Mouse (Mus musculus): ENCODE results near the gene Abraxas2. TPM values are rescaled to one million over a fixed set of nuclear protein-coding genes. Genes with fewer than 3 reads are reported as not detected.
A peak's percentile ranks its signal among the peaks of the same experiment; 100 is the strongest.

Gene Abraxas2
- polyA plus RNA-seq, 1 experiment from 2014 or later: 38.7 TPM

DNA sequence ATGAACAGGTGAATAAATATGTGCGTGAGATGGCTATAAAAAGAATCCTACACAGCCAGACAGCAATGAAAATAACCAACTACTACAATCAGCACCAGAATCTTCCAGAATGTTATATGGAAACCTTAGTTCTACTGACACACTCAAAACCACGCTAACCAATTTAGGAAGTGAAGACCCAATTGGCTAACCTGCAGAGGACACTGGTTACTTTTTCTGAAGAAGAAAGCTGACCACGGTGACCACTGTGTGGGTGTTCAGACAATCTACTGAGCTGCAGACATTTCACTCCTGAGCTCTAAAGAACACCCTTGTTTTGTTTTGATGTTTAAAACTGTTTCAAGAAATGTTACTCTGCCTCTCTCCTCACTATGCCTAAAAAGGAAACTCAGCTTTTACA is 15.9 kb upstream of the Abraxas2 start:
- Histone ChIP-seq H3K4me3 (ENCODE audit: low read depth, low read length) (no peak overlapping the region), H3K9me3 (ENCODE audit: control insufficient read depth, low read length) (no peaks in the 10 kb centered on the region), H3K27me3 (ENCODE audit: control insufficient read depth, insufficient read depth, low read length) (no peaks in the 10 kb centered on the region), H3K4me2 (no peak overlapping the region), H3K27ac (ENCODE audit: low read depth, low read length) (no peak overlapping the region), H3K4me1 (ENCODE audit: control insufficient read depth, insufficient read depth, low read length) (no peaks in the 10 kb centered on the region), H3K9ac (ENCODE audit: low read length) (no peak overlapping the region), H3K36me3 (ENCODE audit: control insufficient read depth, insufficient read depth, low read length) (no peaks in the 10 kb centered on the region; the same call in 1 of the 2 replicates)
- DNase-seq (ENCODE audit: low spot score, missing footprints) (no peak), ATAC-seq (ENCODE audit: low FRiP score) (no peak)
- WGBS: 91% methylated on average over 3 of the region's 3 CpGs

DNA sequence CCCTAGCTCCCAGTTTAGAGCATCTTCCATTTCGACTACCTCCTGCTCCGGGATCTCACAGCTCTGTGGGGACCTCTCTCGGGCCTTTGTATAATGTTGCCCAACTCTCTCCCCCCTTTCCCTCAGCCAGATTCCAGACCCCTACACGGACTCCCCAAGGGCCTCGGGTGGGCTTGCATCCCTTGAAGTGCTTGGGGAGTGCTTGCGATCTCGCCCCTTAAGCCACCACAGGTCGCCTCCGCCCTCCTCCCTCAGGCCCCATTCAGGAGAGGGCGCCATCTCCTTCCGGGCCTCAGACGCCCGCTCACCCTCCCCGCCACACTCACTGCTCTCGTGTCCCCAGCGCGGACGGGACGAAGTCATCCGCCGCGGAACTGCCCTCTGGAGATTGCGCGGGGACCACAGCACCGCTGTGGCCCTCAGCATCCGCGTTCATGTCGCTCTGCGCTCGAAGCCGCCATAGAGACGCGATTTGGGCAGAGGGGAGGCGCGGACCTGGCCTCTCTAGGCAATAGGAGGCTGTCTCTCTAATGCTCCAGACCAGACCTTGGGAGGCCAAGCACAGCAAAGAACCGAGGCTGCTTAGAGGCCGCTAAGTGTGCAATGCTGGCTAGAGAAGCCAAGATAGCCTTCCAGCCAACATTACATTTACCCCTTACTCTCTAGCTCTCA is 6.7 kb upstream of the Abraxas2 start, which contains the start of gene Eef1akmt2:
Eef1akmt2 (minus strand) TSS at position 501 of the 672 bp plus-strand sequence.
- ATAC-seq (ENCODE audit: low FRiP score) (peak; percentile 97), DNase-seq (ENCODE audit: low spot score, missing footprints) (peak; percentile 98)
- H3K9ac ChIP-seq (ENCODE audit: low read length): peak within 1 kb of the TSS; percentile 95
- H3K4me3 ChIP-seq (ENCODE audit: low read depth, low read length): peak within 1 kb of the TSS; percentile 68
- H3K4me1 ChIP-seq (ENCODE audit: control insufficient read depth, insufficient read depth, low read length): peaks cover 6% of the 10 kb centered on the region
- no peaks in the 10 kb centered on the region for H3K9me3 ChIP-seq (ENCODE audit: control insufficient read depth, low read length)
- H3K27ac ChIP-seq (ENCODE audit: low read depth, low read length): peak within 1 kb of the TSS; percentile 98
- under 1% methylated on average over 37 of the region's 37 CpGs for WGBS
- peak within 1 kb of the TSS; percentile 66 for H3K4me2 ChIP-seq
- H3K27me3 ChIP-seq (ENCODE audit: control insufficient read depth, insufficient read depth, low read length): no peaks in the 10 kb centered on the region
- no peaks in the 10 kb centered on the region; the same call in 1 of the 2 replicates for H3K36me3 ChIP-seq (ENCODE audit: control insufficient read depth, insufficient read depth, low read length)

GRCm38 (mm10) chr7:132853361-132853760 is 5.7 kb upstream of the Abraxas2 start:
- Histone ChIP-seq H3K4me3 (ENCODE audit: low read depth, low read length) (no peak overlapping the region), H3K36me3 (ENCODE audit: control insufficient read depth, insufficient read depth, low read length) (no peaks in the 10 kb centered on the region), H3K4me2 (no peak overlapping the region), H3K9me3 (ENCODE audit: control insufficient read depth, low read length) (no peaks in the 10 kb centered on the region), H3K4me1 (ENCODE audit: control insufficient read depth, insufficient read depth, low read length) (peaks cover 6% of the 10 kb centered on the region), H3K27ac (ENCODE audit: low read depth, low read length) (no peak overlapping the region), H3K9ac (ENCODE audit: low read length) (no peak overlapping the region), H3K27me3 (ENCODE audit: control insufficient read depth, insufficient read depth, low read length) (no peaks in the 10 kb centered on the region)
- 89% methylated on average over 6 of the region's 6 CpGs for WGBS
- DNase-seq (ENCODE audit: low spot score, missing footprints) (no peak), ATAC-seq (ENCODE audit: low FRiP score) (no peak)

DNA sequence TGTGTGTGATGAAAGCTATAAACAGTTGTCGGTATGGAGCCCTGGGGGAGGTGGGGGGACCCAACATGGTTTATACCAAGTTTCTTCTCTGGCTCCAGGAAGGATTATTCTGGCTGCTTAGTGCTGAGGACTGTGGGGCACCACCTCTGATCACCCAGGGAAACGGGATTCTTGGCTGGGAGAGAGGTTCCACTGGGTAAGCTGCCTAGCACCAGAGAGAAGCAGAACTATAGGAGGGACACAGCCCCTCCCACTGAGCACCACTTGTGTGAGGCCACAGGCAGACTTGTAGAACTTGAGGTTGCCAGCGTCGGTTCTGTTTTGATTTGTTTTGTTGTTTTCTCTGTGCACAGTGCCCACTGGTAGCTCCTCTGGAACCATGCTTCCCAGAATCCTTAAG is 5.1 kb upstream of the Abraxas2 start:
- Histone ChIP-seq H3K27me3 (ENCODE audit: control insufficient read depth, insufficient read depth, low read length) (no peaks in the 10 kb centered on the region), H3K9ac (ENCODE audit: low read length) (no peak overlapping the region), H3K36me3 (ENCODE audit: control insufficient read depth, insufficient read depth, low read length) (no peaks in the 10 kb centered on the region), H3K27ac (ENCODE audit: low read depth, low read length) (no peak overlapping the region), H3K4me1 (ENCODE audit: control insufficient read depth, insufficient read depth, low read length) (peaks cover 6% of the 10 kb centered on the region), H3K9me3 (ENCODE audit: control insufficient read depth, low read length) (no peaks in the 10 kb centered on the region), H3K4me2 (no peak overlapping the region), H3K4me3 (ENCODE audit: low read depth, low read length) (no peak overlapping the region)
- ATAC-seq (ENCODE audit: low FRiP score) (no peak), DNase-seq (ENCODE audit: low spot score, missing footprints) (no peak)
- WGBS: 69% methylated on average over 4 of the region's 4 CpGs

GRCm38 (mm10) chr7:132856083-132856482 is 2.9 kb upstream of the Abraxas2 start:
- no peak overlapping the region for H3K4me3 ChIP-seq (ENCODE audit: low read depth, low read length)
- no peaks in the 10 kb centered on the region for H3K27me3 ChIP-seq (ENCODE audit: control insufficient read depth, insufficient read depth, low read length)
- no peak overlapping the region for H3K9ac ChIP-seq (ENCODE audit: low read length)
- DNase-seq (ENCODE audit: low spot score, missing footprints) (no peak), ATAC-seq (ENCODE audit: low FRiP score) (no peak)
- H3K4me2 ChIP-seq: no peak overlapping the region
- peaks cover 13% of the 10 kb centered on the region for H3K4me1 ChIP-seq (ENCODE audit: control insufficient read depth, insufficient read depth, low read length)
- no peaks in the 10 kb centered on the region for H3K36me3 ChIP-seq (ENCODE audit: control insufficient read depth, insufficient read depth, low read length)
- no peak overlapping the region for H3K27ac ChIP-seq (ENCODE audit: low read depth, low read length)
- no peaks in the 10 kb centered on the region for H3K9me3 ChIP-seq (ENCODE audit: control insufficient read depth, low read length)
- WGBS: 68% methylated on average over 1 of the region's 1 CpGs

GRCm38 (mm10) chr7:132858043-132858608 is 899 bp upstream of the Abraxas2 start:
- Histone ChIP-seq H3K4me1 (ENCODE audit: control insufficient read depth, insufficient read depth, low read length) (peaks cover 7% of the 10 kb centered on the region), H3K9me3 (ENCODE audit: control insufficient read depth, low read length) (no peaks in the 10 kb centered on the region), H3K27ac (ENCODE audit: low read depth, low read length) (no peak overlapping the region), H3K4me2 (no peak overlapping the region), H3K36me3 (ENCODE audit: control insufficient read depth, insufficient read depth, low read length) (no peaks in the 10 kb centered on the region), H3K4me3 (ENCODE audit: low read depth, low read length) (no peak overlapping the region), H3K27me3 (ENCODE audit: control insufficient read depth, insufficient read depth, low read length) (no peaks in the 10 kb centered on the region), H3K9ac (ENCODE audit: low read length) (no peak overlapping the region)
- 73% methylated on average over 5 of the region's 5 CpGs for WGBS
- ATAC-seq (ENCODE audit: low FRiP score) (no peak), DNase-seq (ENCODE audit: low spot score, missing footprints) (no peak)

DNA sequence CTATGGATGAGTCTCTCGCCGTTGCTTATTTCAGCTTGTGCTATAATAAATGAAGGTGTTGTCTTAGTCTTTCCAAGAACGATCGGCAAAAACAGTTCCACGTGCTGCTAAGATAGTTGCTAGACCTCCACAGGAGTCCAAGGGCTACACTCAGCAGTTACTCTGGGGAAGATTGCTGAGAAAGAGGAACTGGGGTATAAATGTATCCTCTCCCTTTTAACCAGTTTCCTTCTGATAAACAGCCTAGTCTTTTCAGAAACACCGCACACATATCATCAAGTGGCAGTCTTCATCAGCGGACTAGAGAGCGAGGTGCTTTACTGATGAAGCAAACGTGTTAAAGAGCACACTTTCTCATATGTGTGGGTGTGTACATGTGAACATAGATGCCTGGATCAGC is 7.3 kb downstream of the Abraxas2 start:
- H3K9ac ChIP-seq (ENCODE audit: low read length): no peak overlapping the region
- no peaks in the 10 kb centered on the region for H3K9me3 ChIP-seq (ENCODE audit: control insufficient read depth, low read length)
- WGBS: 94% methylated on average over 9 of the region's 9 CpGs
- H3K4me2 ChIP-seq: no peak overlapping the region
- no peak for DNase-seq (ENCODE audit: low spot score, missing footprints)
- no peak overlapping the region for H3K4me3 ChIP-seq (ENCODE audit: low read depth, low read length)
- no peaks in the 10 kb centered on the region for H3K4me1 ChIP-seq (ENCODE audit: control insufficient read depth, insufficient read depth, low read length)
- no peak for ATAC-seq (ENCODE audit: low FRiP score)
- no peaks in the 10 kb centered on the region for H3K27me3 ChIP-seq (ENCODE audit: control insufficient read depth, insufficient read depth, low read length)
- no peak overlapping the region for H3K27ac ChIP-seq (ENCODE audit: low read depth, low read length)
- H3K36me3 ChIP-seq (ENCODE audit: control insufficient read depth, insufficient read depth, low read length): no peaks in the 10 kb centered on the region; the same call in 1 of the 2 replicates

GRCm38 (mm10) chr7:132873043-132873442 is 14.0 kb downstream of the Abraxas2 start:
- Histone ChIP-seq H3K27ac (ENCODE audit: low read depth, low read length) (no peak overlapping the region), H3K4me2 (no peak overlapping the region), H3K27me3 (ENCODE audit: control insufficient read depth, insufficient read depth, low read length) (no peaks in the 10 kb centered on the region), H3K9me3 (ENCODE audit: control insufficient read depth, low read length) (no peaks in the 10 kb centered on the region), H3K4me3 (ENCODE audit: low read depth, low read length) (no peak overlapping the region), H3K4me1 (ENCODE audit: control insufficient read depth, insufficient read depth, low read length) (no peaks in the 10 kb centered on the region), H3K9ac (ENCODE audit: low read length) (no peak overlapping the region), H3K36me3 (ENCODE audit: control insufficient read depth, insufficient read depth, low read length) (peaks cover 21% of the 10 kb centered on the region)
- DNase-seq (ENCODE audit: low spot score, missing footprints) (no peak), ATAC-seq (ENCODE audit: low FRiP score) (no peak)
- 95% methylated on average over 2 of the region's 2 CpGs for WGBS

GRCm38 (mm10) chr7:132875391-132876086 is 16.5 kb downstream of the Abraxas2 start:
- WGBS: 93% methylated on average over 2 of the region's 2 CpGs
- peaks cover 33% of the 10 kb centered on the region for H3K36me3 ChIP-seq (ENCODE audit: control insufficient read depth, insufficient read depth, low read length)
- DNase-seq (ENCODE audit: low spot score, missing footprints): no peak

More at GRCm38 (mm10) chr7:132875391-132876086, 16.5 kb downstream of the Abraxas2 start:
- no peaks in the 10 kb centered on the region for H3K27me3 ChIP-seq (ENCODE audit: control insufficient read depth, insufficient read depth, low read length)
- H3K4me3 ChIP-seq (ENCODE audit: low read depth, low read length): no peak overlapping the region
- no peak for ATAC-seq (ENCODE audit: low FRiP score)
- no peaks in the 10 kb centered on the region for H3K9me3 ChIP-seq (ENCODE audit: control insufficient read depth, low read length)
- H3K27ac ChIP-seq (ENCODE audit: low read depth, low read length): no peak overlapping the region
- no peak overlapping the region for H3K4me2 ChIP-seq
- H3K4me1 ChIP-seq (ENCODE audit: control insufficient read depth, insufficient read depth, low read length): no peaks in the 10 kb centered on the region
- H3K9ac ChIP-seq (ENCODE audit: low read length): no peak overlapping the region
